Mouse (Mus musculus): ENCODE measurements around the gene Nav3. TPM values are rescaled to one million over a fixed set of nuclear protein-coding genes. Genes with fewer than 3 reads are reported as not detected.

Nav3 gene
- total RNA-seq, 2 experiments from 2014 or later = not detected

- no peak for ATAC-seq (replicated peaks; ENCODE audit: poor library complexity)
Measured at GRCm38 (mm10) chr10:109924136-109924535, 531.9 kb downstream of the Nav3 start.

- ATAC-seq (replicated peaks; ENCODE audit: poor library complexity) = no peak
Measured at GRCm38 (mm10) chr10:109921368-109921767, 534.6 kb downstream of the Nav3 start.

- ATAC-seq (replicated peaks; ENCODE audit: poor library complexity) = peak; percentile 99
Measured at GRCm38 (mm10) chr10:109920607-109921187, 535.3 kb downstream of the Nav3 start.

DNA sequence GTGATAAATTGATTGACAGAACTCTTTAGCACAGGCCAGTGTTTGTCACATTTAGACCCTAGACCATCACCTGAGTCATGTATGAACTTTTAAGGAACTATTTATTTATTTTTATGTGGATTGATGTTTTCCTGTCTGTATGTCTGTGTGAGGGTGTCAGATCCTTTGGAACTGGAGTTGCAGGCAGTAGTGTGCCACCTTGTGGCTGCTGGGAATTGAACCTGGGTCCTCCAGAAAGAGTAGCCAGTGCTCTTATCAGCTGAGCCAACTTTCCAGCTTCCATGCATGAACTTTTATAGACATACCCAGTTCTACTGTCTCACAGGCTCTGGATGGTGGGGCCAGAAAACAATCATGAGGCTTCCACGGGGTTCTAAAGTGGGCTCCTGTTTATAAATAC lies 536.5 kb downstream of the Nav3 start:
- ATAC-seq (replicated peaks; ENCODE audit: poor library complexity) = 0 out of 2 replicates have a peak, but pooled peaks have one; percentile 40

DNA sequence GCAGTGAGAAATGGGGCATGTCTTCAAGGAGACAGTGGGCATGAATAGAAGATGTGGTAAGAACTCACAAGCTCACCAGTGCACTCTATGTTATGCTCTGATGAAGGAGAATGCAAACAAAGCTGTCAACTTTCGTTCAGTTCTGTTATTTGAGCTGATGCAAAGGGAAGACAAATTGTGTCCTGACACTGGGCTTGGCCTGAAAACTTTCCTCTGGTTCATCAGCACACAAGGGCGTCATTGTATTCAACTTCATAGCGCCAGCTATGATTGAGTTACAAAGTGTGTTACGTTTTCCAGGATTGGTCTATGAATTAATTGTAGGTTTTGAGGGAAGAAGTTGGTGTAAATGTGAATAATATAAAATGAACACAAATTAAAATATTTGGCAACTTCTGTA lies 548.8 kb downstream of the Nav3 start:
- ATAC-seq (replicated peaks; ENCODE audit: poor library complexity) = no peak

DNA sequence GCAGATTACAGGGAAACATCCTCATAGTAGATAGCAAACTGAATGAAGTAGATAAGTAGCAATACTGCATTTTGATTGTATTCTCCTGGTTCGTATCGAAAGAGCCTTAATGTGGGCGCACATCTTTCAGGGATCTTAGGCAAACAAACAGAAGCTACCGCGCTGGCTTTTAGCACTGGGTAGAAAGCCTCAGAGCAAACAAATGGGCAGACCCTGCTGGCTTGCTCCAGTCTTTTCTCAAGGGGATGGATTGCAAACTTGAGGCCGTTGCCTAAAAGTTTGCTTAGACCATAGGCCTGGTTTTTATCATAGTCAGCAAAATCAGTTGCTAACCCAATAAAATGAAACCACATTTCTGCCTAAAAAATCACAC lies 549.6 kb downstream of the Nav3 start:
- no peak for ATAC-seq (replicated peaks; ENCODE audit: poor library complexity)

DNA sequence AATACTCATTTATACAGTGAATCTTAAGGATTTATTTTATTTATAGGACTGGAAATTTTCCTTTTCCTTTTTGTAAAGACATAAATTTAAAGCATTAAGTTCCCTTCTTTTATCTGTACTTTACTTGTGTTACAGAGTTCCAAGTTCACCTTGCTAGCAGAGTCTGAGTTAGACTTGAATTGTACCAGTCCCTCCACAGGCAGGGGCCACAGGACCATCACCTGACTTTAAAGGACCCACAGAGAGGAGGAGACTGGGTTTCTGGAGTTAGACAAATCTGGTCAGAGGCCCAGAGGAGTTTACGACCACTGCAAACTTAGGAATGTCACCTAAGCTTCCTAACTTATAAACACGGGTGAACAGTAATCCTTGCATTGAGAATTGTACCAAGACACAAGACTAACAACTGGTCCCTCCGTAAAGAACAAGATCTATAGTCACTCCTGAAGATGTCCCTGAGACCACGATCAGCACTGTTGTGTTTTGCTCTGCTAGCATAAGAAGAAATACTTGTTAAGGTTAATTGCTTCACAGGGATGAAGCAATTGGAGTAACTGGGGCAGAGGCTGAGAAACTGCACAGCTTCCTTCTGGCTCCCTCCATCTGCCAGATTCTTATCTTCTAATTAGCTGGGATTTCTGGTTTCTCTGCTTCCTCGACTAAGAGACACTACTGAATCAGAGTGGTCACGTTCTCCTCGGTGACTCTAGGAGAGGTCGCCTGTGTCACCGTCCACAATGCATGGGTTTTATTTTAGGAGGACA lies 550.2 kb downstream of the Nav3 start:
- ATAC-seq (replicated peaks; ENCODE audit: poor library complexity) = no peak

- ATAC-seq (replicated peaks; ENCODE audit: poor library complexity) = no peak
Measured at GRCm38 (mm10) chr10:109904841-109905240, 551.2 kb downstream of the Nav3 start.

DNA sequence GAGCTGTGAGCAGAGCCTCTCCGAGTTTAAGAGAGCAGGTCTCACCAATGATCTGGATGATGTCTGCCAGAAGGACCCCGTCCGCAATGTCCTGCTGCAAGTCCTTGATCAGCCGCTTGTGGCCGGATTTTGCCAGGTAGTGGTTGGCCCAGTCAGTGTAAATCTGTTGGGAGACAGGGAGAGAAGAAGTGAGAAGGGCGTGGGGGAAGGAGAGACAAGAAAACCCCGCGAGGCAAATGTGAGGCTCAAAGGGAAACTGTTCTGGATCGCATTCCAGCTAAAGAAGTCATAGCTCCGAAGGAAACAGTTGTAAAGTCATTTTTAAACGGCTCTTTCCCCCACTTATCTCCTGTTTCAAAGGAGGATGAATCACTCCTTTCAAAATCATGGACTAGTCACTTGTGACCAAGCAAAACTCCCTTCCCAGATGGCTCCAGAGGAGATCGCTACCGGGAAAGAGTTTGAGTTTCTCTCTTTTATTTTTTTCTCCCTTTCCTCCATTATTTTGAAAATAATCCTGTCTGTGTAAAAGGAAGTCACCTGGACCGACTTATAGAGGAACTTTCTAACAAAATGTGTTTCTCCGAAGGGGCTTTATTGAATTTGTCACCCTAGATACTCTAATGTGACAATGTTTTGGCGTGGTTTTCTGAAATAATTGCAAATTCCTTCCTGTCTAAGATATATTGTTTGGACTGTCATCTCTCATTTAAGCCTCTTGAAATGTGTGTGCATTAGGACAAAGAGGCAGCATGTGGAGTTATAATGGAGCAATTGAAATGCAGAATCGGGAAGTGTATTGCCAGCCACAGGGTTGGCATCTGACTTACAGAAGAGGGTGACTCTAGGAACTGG lies 552.1 kb downstream of the Nav3 start:
- no peak for ATAC-seq (replicated peaks; ENCODE audit: poor library complexity)

DNA sequence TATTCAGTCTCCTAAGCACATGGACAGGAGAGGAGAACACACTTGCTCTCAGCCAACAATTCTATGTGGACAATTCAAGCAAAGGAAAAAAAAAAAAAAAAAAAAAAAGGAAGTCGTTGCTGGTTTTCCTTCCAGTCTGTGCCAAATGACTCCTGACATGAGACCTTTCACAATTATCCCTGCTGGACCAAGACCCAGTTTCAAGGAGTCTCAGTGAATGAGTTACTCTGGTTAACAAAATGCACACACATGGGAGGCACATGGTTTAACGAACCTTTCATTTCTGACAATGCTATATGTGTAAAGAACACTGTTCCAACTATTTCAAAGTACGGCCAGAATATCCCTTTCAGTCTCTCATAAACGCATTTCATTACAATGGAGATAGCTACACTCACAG lies 552.8 kb downstream of the Nav3 start:
- ATAC-seq (replicated peaks; ENCODE audit: poor library complexity) = no peak

GRCm38 (mm10) chr10:109889171-109889475 lies 566.9 kb downstream of the Nav3 start:
- ATAC-seq (replicated peaks; ENCODE audit: poor library complexity) = no peak

DNA sequence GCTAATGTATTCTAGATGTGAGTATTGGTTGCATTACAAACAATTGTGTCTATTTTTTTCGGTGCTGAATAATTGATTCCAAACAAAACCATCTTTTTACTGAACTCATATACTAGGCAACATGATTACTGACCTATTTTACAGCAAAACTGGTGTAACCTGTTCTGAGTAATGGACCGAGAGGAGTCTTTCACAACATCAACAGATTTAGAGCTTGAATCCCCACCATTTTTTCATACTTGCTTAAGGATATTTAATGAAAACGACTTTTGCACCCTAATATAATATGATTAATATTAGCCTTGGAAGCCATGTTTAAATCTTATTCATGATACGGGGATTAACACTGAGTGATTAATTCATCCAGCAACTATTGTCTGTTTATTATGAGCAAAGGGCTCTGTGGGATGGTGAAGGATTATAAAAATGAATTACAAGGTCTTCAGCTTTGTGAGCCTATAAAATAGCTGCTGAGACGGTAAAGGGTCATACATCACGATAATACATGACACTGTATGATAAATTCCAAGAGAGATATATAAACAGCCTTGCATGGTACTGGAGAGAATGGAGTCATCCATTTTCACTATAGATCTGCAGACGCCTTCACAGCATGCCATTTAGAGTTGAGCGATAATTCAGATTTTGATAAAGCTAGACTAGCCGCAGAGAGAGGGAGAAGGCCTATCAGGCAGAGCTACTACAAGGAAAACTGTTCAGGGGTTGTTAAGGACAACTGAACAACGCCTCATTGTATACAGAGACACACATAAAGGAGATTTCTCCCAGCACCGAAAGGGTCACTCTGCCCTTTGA lies 567.4 kb downstream of the Nav3 start:
- no peak for ATAC-seq (replicated peaks; ENCODE audit: poor library complexity)

- ATAC-seq (replicated peaks; ENCODE audit: poor library complexity) = no peak
Measured at GRCm38 (mm10) chr10:109887160-109887559, 568.8 kb downstream of the Nav3 start.

DNA sequence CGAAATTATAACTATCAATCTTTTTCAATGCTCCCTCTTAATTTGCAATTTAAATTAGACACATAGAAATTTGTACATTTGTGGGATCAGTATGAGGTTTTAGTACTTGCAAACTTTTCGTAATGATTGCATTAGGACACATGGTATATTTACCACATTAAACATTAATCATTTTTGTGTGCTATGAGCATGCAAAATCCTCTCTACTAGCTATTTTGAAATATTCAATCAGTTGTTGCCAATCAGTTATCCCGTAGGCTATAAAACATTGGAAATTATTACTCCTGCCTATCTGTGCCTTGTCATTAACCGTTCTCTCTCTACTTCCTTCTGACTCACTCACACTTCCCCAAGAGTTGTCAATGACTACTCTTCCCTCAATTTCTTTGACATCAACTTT lies 579.9 kb downstream of the Nav3 start:
- no peak for ATAC-seq (replicated peaks; ENCODE audit: poor library complexity)

DNA sequence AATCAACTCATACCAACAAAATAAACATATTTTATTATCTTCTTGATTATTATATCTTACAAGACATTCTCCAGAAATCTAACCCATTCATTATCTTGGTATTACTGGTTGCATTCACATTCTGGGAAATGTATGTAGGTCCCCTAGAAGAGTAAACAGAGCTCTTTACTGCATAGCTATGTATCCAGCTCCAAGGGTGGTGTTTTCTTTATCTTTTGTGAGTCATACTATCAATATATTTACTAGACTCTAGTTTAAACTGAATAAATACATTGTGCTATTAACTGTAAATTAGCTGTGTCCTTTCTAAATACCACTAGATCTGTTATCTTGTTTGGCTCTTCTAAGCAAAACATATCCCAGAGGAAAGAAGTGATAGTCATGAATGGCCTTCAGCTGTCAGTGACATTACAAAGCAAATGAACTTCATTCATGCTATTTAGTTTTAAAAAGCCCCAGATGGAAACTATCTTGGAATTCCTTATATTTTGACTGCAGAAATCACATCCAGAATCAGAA lies 580.6 kb downstream of the Nav3 start:
- ATAC-seq (replicated peaks; ENCODE audit: poor library complexity) = no peak

DNA sequence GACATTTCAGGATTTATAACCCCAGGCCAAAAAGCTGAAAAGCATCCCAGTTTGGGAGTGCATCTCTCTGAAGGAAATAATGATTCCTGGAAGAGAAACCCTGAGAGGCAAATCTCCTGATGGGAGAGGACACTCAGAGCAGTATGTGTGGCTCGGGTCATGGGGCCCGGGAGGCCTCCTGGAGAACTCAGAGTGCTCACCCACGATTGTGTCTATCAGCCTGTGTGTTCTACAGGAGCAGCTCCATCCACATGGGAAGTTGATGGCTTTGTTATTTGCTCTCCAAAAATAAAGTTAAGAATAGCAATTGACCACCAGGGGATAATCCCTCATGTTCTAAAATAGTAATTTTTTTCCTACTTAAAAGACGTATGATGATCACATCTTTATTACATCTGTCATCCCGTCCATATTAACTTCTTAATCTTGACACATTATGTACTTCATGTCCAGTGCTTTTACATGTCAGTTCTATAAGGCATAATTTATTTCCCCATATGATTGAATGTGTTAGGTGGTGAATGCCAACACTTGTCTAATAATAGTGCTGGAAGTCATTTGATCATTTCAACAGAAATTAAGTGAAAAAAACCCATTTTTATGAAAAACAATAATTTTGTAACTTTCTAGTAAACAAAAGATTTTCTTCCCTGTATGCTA lies 581.2 kb downstream of the Nav3 start:
- ATAC-seq (replicated peaks; ENCODE audit: poor library complexity) = no peak

DNA sequence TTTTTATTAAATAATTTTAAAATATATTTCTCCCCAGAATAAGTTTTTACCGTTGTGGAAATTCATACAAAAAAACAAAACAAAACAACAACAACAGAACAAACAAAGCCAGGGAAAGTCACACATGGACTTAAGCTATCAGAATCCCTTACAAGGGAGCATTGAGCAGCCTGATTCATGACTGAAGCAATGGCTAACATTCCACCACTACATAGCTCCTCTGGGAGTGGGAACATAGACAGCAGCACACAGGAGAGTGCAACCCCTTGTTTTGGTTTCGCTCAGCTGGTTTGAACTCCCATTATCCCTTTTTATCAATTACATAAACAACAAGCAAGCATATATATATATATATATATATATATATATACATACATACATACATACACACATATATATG lies 589.9 kb downstream of the Nav3 start:
- no peak for ATAC-seq (replicated peaks; ENCODE audit: poor library complexity)

DNA sequence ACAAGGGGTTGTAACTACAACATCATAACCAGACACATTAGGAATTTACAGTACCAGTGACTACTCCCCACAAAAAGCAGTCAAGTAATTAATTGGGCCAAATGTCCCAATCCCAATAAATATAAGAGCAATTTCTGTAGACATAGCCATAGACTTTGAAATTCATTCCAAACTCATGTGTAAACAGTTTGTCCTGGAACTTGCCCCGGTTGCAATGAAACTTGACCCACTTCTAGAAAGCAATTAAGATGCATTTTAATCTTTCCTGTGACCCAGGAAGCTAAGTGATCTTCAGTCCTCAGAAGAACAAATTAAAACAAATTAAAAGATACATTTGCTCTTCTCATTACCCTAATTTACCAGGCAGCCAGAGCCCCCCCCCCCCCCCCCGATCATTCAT lies 590.6 kb downstream of the Nav3 start:
- ATAC-seq (replicated peaks; ENCODE audit: poor library complexity) = no peak

- ATAC-seq (replicated peaks; ENCODE audit: poor library complexity) = peak; percentile 84
Measured at GRCm38 (mm10) chr10:109864708-109865107, 591.3 kb downstream of the Nav3 start.

GRCm38 (mm10) chr10:109861275-109861674 lies 594.7 kb downstream of the Nav3 start:
- ATAC-seq (replicated peaks; ENCODE audit: poor library complexity) = peak; percentile 74
